Mouse (Mus musculus) frontal cortex, adult 2 months (tissue): ENCODE measurements at regions not wholly inside any gene's neighbourhood (a gene's known extent, or its start where the extent isn't known, plus 50 kb on each side); places are given as distances from the start of the nearest gene placed in this dataset.

Experiments used
- DNase-seq, 2 experiments: peaks; one replicate each; pipeline ENCODE4 v3.0.0; 2022; ENCODE audit warnings: low spot score in 1 of 2; ENCODE audit errors: extremely low spot score in 1 of 2

- DNase-seq = no peak
These were observed 133.4 kb upstream of the Rreb1 start for GRCm38 (mm10) chr13:37644751-37645181.

GRCm38 (mm10) chr13:37649467-37650080, 128.6 kb upstream of the Rreb1 start:
- no peak for DNase-seq

GRCm38 (mm10) chr13:37651221-37651946, 126.8 kb upstream of the Rreb1 start:
- no peak for DNase-seq

- no peak for DNase-seq
These were observed 123.5 kb upstream of the Rreb1 start for GRCm38 (mm10) chr13:37654651-37655050.

GRCm38 (mm10) chr13:37657248-37657647, 121.0 kb upstream of the Rreb1 start:
- peak in 1 of 2 experiments; percentile 49 for DNase-seq

GRCm38 (mm10) chr13:37658034-37658433, 120.2 kb upstream of the Rreb1 start:
- DNase-seq = no peak

- no peak for DNase-seq
These were observed 119.7 kb upstream of the Rreb1 start for GRCm38 (mm10) chr13:37658519-37658918.

GRCm38 (mm10) chr13:37660083-37660482, 118.1 kb upstream of the Rreb1 start:
- DNase-seq = no peak

GRCm38 (mm10) chr13:37660668-37661067, 117.5 kb upstream of the Rreb1 start:
- DNase-seq = no peak

GRCm38 (mm10) chr13:37664116-37664515, 114.1 kb upstream of the Rreb1 start:
- DNase-seq = no peak

- DNase-seq = no peak
These were observed 111.8 kb upstream of the Rreb1 start for GRCm38 (mm10) chr13:37666207-37667003.

- DNase-seq = no peak
These were observed 110.8 kb upstream of the Rreb1 start for GRCm38 (mm10) chr13:37667386-37667785.

- DNase-seq = no peak
These were observed 110.3 kb upstream of the Rreb1 start for GRCm38 (mm10) chr13:37667871-37668270.

- no peak for DNase-seq
These were observed 107.1 kb upstream of the Rreb1 start for GRCm38 (mm10) chr13:37671109-37671508.

- DNase-seq = no peak
These were observed 103.4 kb upstream of the Rreb1 start for GRCm38 (mm10) chr13:37674676-37675350.

- no peak for DNase-seq
These were observed 102.5 kb upstream of the Rreb1 start for GRCm38 (mm10) chr13:37675718-37676117.

- DNase-seq = no peak
These were observed 101.3 kb upstream of the Rreb1 start for GRCm38 (mm10) chr13:37676912-37677311.

- DNase-seq = no peak
These were observed 99.9 kb upstream of the Rreb1 start for GRCm38 (mm10) chr13:37678251-37678650.

- DNase-seq = no peak
These were observed 99.4 kb upstream of the Rreb1 start for GRCm38 (mm10) chr13:37678772-37679171.

GRCm38 (mm10) chr13:37680837-37681619, 97.2 kb upstream of the Rreb1 start:
- peak; percentile 7 to 40 for DNase-seq
